Mouse (Mus musculus) hindbrain, embryonic 10.5 days (tissue): ENCODE results near the gene Mrgbp. TPM values are rescaled to one million over a fixed set of nuclear protein-coding genes. Genes with fewer than 3 reads are reported as not detected.

ENCODE experiments used
- DNase-seq: peaks from one replicate; pipeline ENCODE4 v3.0.0-alpha.2; 2017; ENCODE audit warnings: low spot score
- H3K27ac ChIP-seq: fragments of 300-500 bp; sonication (generic); 2 replicates; pipeline ENCODE4 v1.5.1; 2016; ENCODE audit warnings: mild to moderate bottlenecking, moderate library complexity
- H3K27me3 ChIP-seq: fragments of 300-500 bp; sonication (generic); 2 replicates; pipeline ENCODE4 v1.6.1; 2016; ENCODE audit warnings: mild to moderate bottlenecking; ENCODE audit not compliant: poor library complexity, insufficient read depth, severe bottlenecking
- H3K36me3 ChIP-seq: fragments of 300-500 bp; sonication (generic); 2 replicates; pipeline ENCODE4 v1.6.1; 2016; ENCODE audit warnings: mild to moderate bottlenecking, moderate library complexity
- H3K4me1 ChIP-seq: fragments of 300-500 bp; sonication (generic); replicated peaks from 2 replicates; pipeline ENCODE4 v1.6.1; 2016; ENCODE audit warnings: mild to moderate bottlenecking
- H3K4me3 ChIP-seq: fragments of 300-500 bp; sonication (generic); 2 replicates; pipeline ENCODE4 v1.5.1; 2016; ENCODE audit warnings: mild to moderate bottlenecking, moderate library complexity
- H3K9me3 ChIP-seq: fragments of 300-500 bp; sonication (generic); 2 replicates; pipeline ENCODE4 v1.6.1; 2016; ENCODE audit warnings: mild to moderate bottlenecking, moderate library complexity
- WGBS: fragments of 180-500 bp; shearing (Covaris S2); methylation state at CpG from one replicate; pipeline ENCODE4 v1.1.7; 2016; 5-methylcytosine and 5-hydroxymethylcytosine counted together
- polyA plus RNA-seq: library from polyadenylated mRNA; unstranded; fragments of >200 nt; fragmentation: Nextera tagmentation; extraction: Ambion mirVana; gene quantifications from 2 replicates; pipeline ENCODE4 v1.2.1, GENCODE M21; 2016

Mrgbp gene
- polyA plus RNA-seq = 39.2 and 39.3 TPM in 2 replicates

DNA sequence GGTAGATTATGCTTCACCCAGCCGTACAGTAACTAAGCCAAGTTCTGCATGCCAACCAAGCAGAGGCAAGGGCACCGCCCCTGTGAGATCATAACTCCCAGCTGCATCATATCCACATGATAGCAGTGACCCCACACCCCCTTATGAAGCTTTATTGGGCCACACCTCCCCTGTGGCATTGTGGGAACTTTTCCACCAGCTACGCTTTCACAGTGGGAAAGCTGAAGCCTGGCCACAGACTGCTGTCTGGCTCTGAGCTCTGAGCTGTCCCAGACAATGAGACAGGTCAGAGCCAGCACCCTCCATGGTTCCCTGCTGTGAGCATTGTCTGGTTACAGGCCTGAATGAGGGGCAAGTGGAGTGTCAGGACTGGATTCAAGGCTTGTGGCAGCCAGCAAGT, at the start of gene Mrgbp:
TSS of gene Mrgbp (plus strand) at position 303 of the 400 bp plus-strand sequence.
- peaks cover 22% of the 10 kb centered on the region; the same call in 1 of the 2 replicates for H3K27me3 ChIP-seq
- H3K4me1 ChIP-seq = peaks cover 47% of the 10 kb centered on the region
- no peak within 1 kb of the TSS for H3K4me3 ChIP-seq
- no peaks in the 10 kb centered on the region for H3K9me3 ChIP-seq
- WGBS = 82% methylated on average over 3 of the region's 3 CpGs
- H3K27ac ChIP-seq = no peak within 1 kb of the TSS
- H3K36me3 ChIP-seq = peaks cover 18% of the 10 kb centered on the region
- DNase-seq = no peak

- Histone ChIP-seq H3K9me3 (no peaks in the 10 kb centered on the region), H3K36me3 (no peaks in the 10 kb centered on the region), H3K27me3 (peaks cover 59% of the 10 kb centered on the region), H3K27ac (peak overlapping the region; percentile 29; the same call in 1 of the 2 replicates), H3K4me1 (peaks cover 44% of the 10 kb centered on the region), H3K4me3 (no peak overlapping the region)
- WGBS = 74% methylated on average over 7 of the region's 7 CpGs
- no peak for DNase-seq
Observed at GRCm38 (mm10) chr2:180531671-180532385, 49.3 kb upstream of the Mrgbp start.

DNA sequence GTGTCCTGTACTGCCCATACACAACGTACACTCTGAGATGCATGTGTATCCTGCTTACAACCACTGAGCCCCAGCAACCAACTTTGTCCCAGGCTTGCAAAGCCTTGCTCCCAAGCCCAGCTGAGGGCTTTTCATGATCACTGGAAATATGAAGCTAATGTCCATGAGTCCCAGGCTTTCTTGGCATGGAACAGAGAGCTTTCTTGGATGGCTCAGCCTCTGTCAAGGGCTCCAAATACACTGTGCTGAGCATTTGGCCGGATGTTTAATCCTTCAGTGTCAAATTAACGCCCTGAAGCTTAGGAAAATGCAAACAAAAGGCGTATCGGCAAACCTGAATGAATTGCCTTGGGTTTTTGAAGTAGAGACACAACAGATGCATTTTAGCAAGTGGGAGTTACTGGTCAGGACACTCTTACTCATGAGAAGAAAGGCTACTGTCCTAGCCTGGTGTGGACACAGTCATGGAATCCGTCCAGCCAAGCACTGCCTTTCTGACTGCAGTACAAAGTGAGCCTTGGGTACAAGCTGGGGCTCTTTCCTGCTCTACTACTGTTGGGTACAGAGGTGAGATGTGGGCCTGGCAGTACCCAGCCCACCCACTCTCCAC, 48.6 kb upstream of the Mrgbp start:
- H3K36me3 ChIP-seq = no peaks in the 10 kb centered on the region
- peak overlapping the region; percentile 29; the same call in 1 of the 2 replicates for H3K27ac ChIP-seq
- DNase-seq = no peak
- no peak overlapping the region for H3K4me3 ChIP-seq
- H3K27me3 ChIP-seq = peaks cover 56% of the 10 kb centered on the region
- WGBS = 68% methylated on average over 6 of the region's 6 CpGs
- H3K4me1 ChIP-seq = peaks cover 48% of the 10 kb centered on the region
- H3K9me3 ChIP-seq = no peaks in the 10 kb centered on the region

DNA sequence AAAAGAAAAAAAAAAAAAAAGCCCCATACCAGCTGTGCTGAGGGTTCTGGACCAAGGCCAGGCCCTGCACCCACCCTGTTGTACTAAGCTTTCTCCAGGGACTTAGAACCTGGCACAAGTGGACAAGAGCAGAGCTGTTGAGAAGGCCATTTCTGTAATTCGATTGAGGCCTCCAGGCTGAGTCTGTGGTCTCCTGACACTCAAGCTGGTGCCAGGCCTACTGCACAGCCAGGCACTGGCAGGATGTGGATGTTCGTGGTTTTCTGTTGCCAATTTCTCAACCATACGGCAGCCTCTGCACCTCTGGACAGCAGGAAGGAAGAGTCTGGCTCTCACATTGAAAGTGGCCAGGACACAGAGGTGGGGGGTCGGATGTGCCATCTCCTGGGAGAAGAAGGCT, 47.9 kb upstream of the Mrgbp start:
- Histone ChIP-seq H3K36me3 (no peaks in the 10 kb centered on the region), H3K27me3 (peaks cover 50% of the 10 kb centered on the region), H3K9me3 (no peaks in the 10 kb centered on the region), H3K4me3 (no peak overlapping the region), H3K4me1 (peaks cover 41% of the 10 kb centered on the region), H3K27ac (no peak overlapping the region)
- DNase-seq = no peak
- 80% methylated on average over 4 of the region's 4 CpGs for WGBS

- peaks cover 18% of the 10 kb centered on the region for H3K4me1 ChIP-seq
- H3K4me3 ChIP-seq = no peak overlapping the region
- H3K27me3 ChIP-seq = peaks cover 15% of the 10 kb centered on the region; the same call in 1 of the 2 replicates
- H3K27ac ChIP-seq = no peak overlapping the region
- H3K36me3 ChIP-seq = no peaks in the 10 kb centered on the region
- no peak for DNase-seq
- whole genome bisulfite sequencing = 87% methylated on average over 2 of the region's 2 CpGs
- H3K9me3 ChIP-seq = no peaks in the 10 kb centered on the region
Observed at GRCm38 (mm10) chr2:180543675-180544074, 37.4 kb upstream of the Mrgbp start.

- peaks cover 18% of the 10 kb centered on the region for H3K4me1 ChIP-seq
- H3K27ac ChIP-seq = no peak overlapping the region
- no peaks in the 10 kb centered on the region for H3K9me3 ChIP-seq
- no peak for DNase-seq
- 0 out of 2 replicates have a peak, but pooled peaks cover 15% of the 10 kb centered on the region for H3K27me3 ChIP-seq
- no peak overlapping the region for H3K4me3 ChIP-seq
- WGBS = 87% methylated on average over 18 of the region's 18 CpGs
- no peaks in the 10 kb centered on the region for H3K36me3 ChIP-seq
Observed at GRCm38 (mm10) chr2:180545046-180545445, 36.1 kb upstream of the Mrgbp start.

DNA sequence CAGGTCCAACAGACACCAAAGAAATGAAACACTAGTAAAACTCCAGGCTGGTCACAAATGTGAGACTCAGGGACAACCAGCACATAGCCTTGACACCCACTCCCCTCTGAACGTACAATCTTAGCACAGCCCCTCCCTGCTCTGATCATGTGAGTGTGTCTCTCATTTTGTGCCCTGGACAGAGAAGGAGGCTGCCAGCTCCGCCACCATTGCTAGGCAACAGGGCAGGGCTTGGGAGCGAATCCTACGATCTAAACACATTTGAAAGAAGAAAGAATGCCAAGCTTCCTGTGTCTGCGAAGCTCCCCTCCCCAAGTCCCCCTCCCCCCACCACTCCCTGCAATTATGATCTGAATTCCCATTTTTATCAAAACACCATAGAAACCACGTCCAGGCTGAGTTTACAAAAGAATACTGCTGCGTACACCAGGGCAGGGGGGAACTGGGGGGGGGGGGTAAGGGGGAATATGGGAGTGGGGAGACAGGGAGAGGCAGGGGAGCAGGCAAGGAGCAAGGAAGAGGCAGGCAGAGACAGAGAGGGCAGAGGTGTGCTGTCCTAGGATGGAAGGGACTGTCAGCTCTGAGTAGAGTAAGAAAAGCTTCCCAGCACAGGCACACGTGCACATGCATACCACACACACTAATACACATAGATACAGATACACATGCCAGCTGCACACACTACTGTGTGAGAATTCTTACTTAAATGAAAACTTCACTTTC, 33.6 kb upstream of the Mrgbp start:
- peak overlapping the region; percentile 36 for H3K4me3 ChIP-seq
- no peaks in the 10 kb centered on the region for H3K36me3 ChIP-seq
- H3K4me1 ChIP-seq = peaks cover 18% of the 10 kb centered on the region
- H3K9me3 ChIP-seq = no peaks in the 10 kb centered on the region
- H3K27me3 ChIP-seq = peaks cover 21% of the 10 kb centered on the region; the same call in 1 of the 2 replicates
- peak; percentile 53 for DNase-seq
- H3K27ac ChIP-seq = peak overlapping the region; percentile 76
- 20% methylated on average over 8 of the region's 8 CpGs for WGBS

DNA sequence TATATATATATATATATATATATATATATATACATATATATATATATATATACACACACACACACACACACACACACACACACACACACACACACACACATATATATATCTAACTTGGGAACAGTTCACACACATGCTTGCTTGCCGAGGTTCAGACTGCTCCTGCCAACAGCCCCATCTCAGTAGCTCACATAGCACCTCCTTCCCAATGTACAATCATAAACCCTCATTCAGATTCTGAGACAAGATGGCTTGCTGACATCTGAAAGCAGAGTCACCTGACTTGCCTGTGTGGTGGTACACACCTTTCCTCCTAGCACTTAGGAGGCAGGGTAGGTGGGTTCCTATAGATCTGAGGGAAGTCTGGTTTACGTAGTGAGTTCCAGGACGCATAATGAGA, 28.8 kb upstream of the Mrgbp start:
- 80% methylated on average over 3 of the region's 3 CpGs for WGBS
- Histone ChIP-seq H3K4me1 (peaks cover 10% of the 10 kb centered on the region), H3K27me3 (peaks cover 7% of the 10 kb centered on the region; the same call in 1 of the 2 replicates)

DNA sequence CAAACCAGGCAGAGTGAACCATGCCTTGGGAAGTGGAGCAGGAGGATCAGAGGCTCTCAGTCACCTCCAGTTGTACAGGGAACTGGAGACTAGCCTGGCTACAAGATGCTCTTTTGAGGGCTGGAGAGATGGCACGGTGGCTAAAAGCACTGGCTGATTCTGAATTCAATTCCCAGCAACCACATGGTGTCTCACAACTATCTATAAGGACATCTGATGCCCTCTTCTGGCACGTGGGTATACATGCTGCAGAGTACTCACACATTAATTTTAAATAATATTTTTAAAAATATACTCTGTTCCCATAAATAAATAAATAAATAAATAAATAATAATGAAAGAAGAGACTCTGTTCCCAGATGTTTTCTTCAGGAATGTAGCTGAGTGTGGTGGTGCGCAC, 25.9 kb upstream of the Mrgbp start:
- 51% methylated on average over 3 of the region's 3 CpGs for WGBS
- no peak for DNase-seq
- Histone ChIP-seq H3K4me1 (no peaks in the 10 kb centered on the region), H3K9me3 (no peaks in the 10 kb centered on the region), H3K4me3 (no peak overlapping the region), H3K27me3 (peaks cover 7% of the 10 kb centered on the region; the same call in 1 of the 2 replicates), H3K27ac (no peak overlapping the region), H3K36me3 (no peaks in the 10 kb centered on the region)

More for the DNA sequence above, 28.8 kb upstream of the Mrgbp start:
- Histone ChIP-seq H3K36me3 (no peaks in the 10 kb centered on the region), H3K9me3 (no peaks in the 10 kb centered on the region), H3K27ac (no peak overlapping the region), H3K4me3 (no peak overlapping the region)
- DNase-seq = no peak

- 85% methylated on average over 3 of the region's 3 CpGs for WGBS
- DNase-seq = no peak
- H3K27me3 ChIP-seq = peaks cover 4% of the 10 kb centered on the region
- no peak overlapping the region for H3K4me3 ChIP-seq
- no peaks in the 10 kb centered on the region for H3K4me1 ChIP-seq
- H3K36me3 ChIP-seq = no peaks in the 10 kb centered on the region
- H3K9me3 ChIP-seq = no peaks in the 10 kb centered on the region
- H3K27ac ChIP-seq = no peak overlapping the region
Observed at GRCm38 (mm10) chr2:180556470-180556869, 24.6 kb upstream of the Mrgbp start.

- no peaks in the 10 kb centered on the region for H3K36me3 ChIP-seq
- WGBS = 49% methylated on average over 5 of the region's 5 CpGs
- peak; percentile 24 for DNase-seq
- no peaks in the 10 kb centered on the region for H3K9me3 ChIP-seq
- peaks cover 9% of the 10 kb centered on the region; the same call in 1 of the 2 replicates for H3K4me1 ChIP-seq
- H3K27ac ChIP-seq = no peak overlapping the region
- H3K4me3 ChIP-seq = no peak overlapping the region
- peaks cover 7% of the 10 kb centered on the region; the same call in 1 of the 2 replicates for H3K27me3 ChIP-seq
Observed at GRCm38 (mm10) chr2:180560245-180560644, 20.9 kb upstream of the Mrgbp start.

DNA sequence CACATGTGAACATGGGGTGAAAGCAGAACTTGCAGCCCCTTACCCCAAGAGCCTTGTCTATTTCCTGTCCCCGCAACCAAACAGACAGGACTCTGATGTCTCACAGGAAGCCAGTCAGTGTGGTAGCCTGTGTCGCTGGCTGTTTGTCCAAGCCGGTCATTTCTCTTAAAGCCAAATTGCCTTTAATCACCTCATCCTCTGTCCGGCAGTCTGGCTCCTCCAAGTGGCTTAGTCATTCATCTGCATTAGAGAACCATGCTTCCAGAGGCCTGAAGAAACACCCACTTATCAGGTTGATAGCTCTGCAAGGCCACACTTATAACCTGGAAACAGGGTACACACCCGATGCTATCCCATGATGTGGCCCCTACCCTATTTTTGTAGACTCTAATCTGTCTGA, 19.0 kb upstream of the Mrgbp start:
- Histone ChIP-seq H3K27me3 (peaks cover 7% of the 10 kb centered on the region; the same call in 1 of the 2 replicates), H3K4me3 (no peak overlapping the region), H3K9me3 (no peaks in the 10 kb centered on the region), H3K4me1 (peaks cover 9% of the 10 kb centered on the region; the same call in 1 of the 2 replicates), H3K27ac (no peak overlapping the region), H3K36me3 (no peaks in the 10 kb centered on the region)
- 72% methylated on average over 5 of the region's 5 CpGs for WGBS
- no peak for DNase-seq
